Mouse (Mus musculus) megakaryocyte, embryonic 14.5 days (primary cell): ENCODE measurements around the gene Ankrd11.

Experiments
- FLI1 ChIP-seq: IDR thresholded peaks from 2 replicates; pipeline ENCODE4 v1.6.1; 2012; ENCODE audit warnings: low read length, inconsistent platforms, mixed read lengths
- GATA1 ChIP-seq: IDR thresholded peaks from 3 replicates; pipeline ENCODE4 v1.6.1; 2012; ENCODE audit warnings: mixed read lengths, low read length, inconsistent platforms, borderline replicate concordance

DNA sequence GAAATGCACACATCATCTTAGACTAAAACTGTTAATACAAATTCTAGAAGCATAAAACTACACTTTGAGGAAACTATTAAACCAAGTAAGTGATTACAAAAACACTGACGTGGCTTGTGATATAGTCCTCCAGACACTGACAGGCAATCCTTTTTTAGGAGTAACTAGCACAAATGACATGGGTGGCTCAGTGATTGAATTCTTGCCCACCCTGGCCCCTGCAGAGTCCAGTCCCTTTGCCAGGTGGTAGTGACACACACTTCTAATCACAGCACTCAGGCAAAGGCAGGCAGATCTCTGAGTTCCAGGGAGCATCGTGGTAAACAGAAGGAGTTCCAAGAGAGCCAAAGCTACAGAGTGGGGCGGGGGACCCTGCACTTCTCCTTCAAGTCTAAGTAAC lies 36.7 kb downstream of the Ankrd11 start:
- TF ChIP-seq GATA1 (no peak), FLI1 (no peak)
